Mouse (Mus musculus) myocyte (in vitro differentiated cells): ENCODE measurements around the gene Coq8b.

Experiments
- CEBPB ChIP-seq: IDR thresholded peaks from 2 replicates; pipeline ENCODE4 v1.6.1; 2011; ENCODE audit warnings: mild to moderate bottlenecking, moderate library complexity; ENCODE audit not compliant: poor library complexity, insufficient read depth, severe bottlenecking
- E2F4 ChIP-seq: IDR thresholded peaks from one replicate; pipeline ENCODE4 v1.6.1; 2011; ENCODE audit warnings: mild to moderate bottlenecking, control low read depth, moderate library complexity; ENCODE audit not compliant: insufficient read depth
- POLR2A ChIP-seq: IDR thresholded peaks from one replicate; pipeline ENCODE4 v1.6.1; 2011; ENCODE audit warnings: low read depth, mild to moderate bottlenecking, control low read depth, moderate library complexity; ENCODE audit not compliant: insufficient read length
- POLR2AphosphoS2 ChIP-seq: IDR thresholded peaks from one replicate; pipeline ENCODE4 v1.6.1; 2011; ENCODE audit warnings: low read depth, control low read depth; ENCODE audit not compliant: insufficient read length
- REST ChIP-seq: IDR thresholded peaks from one replicate; pipeline ENCODE4 v1.6.1; 2011; ENCODE audit warnings: mild to moderate bottlenecking, control low read depth, moderate library complexity; ENCODE audit not compliant: insufficient read depth, insufficient read length
- TCF12 ChIP-seq: IDR thresholded peaks from one replicate; pipeline ENCODE4 v1.6.1; 2011; ENCODE audit warnings: mild to moderate bottlenecking, control low read depth; ENCODE audit not compliant: poor library complexity, insufficient read depth, severe bottlenecking
- USF1 ChIP-seq: IDR thresholded peaks from one replicate; pipeline ENCODE4 v1.6.1; 2011; ENCODE audit warnings: low read depth, mild to moderate bottlenecking, control low read depth, moderate library complexity

GRCm38 (mm10) chr7:27227276-27227675, 5.5 kb upstream of the Coq8b start:
- no peak for TF ChIP-seq REST
- no peak for TF ChIP-seq POLR2AphosphoS2
- no peak for TF ChIP-seq POLR2A
- TF ChIP-seq E2F4 = no peak
- TF ChIP-seq USF1 = no peak
- no peak for TF ChIP-seq TCF12
- no peak for TF ChIP-seq CEBPB
